Mouse (Mus musculus) liver, adult 2 months (tissue): Measurements from ENCODE around the gene Nfatc2. TPM values are rescaled to one million over a fixed set of nuclear protein-coding genes. Genes with fewer than 3 reads are reported as not detected.

Experiments used
- DNase-seq: peaks from one replicate; pipeline ENCODE4 v3.0.0-alpha.2; 2011; ENCODE audit warnings: low read depth, low spot score; ENCODE audit errors: extremely low read depth
- H3K27ac ChIP-seq: fragments of 200-500 bp; replicated peaks from 2 replicates; pipeline ENCODE4 v1.5.1; 2012; ENCODE audit warnings: low read depth, mild to moderate bottlenecking, control low read depth, inconsistent platforms, low read length; ENCODE audit not compliant: insufficient read depth
- H3K27me3 ChIP-seq: fragments of 200-500 bp; 2 replicates; pipeline ENCODE4 v1.6.1; 2012; ENCODE audit warnings: mild to moderate bottlenecking, moderate library complexity, low read length, inconsistent platforms; ENCODE audit not compliant: control insufficient read depth, insufficient read depth
- H3K36me3 ChIP-seq: fragments of 200-500 bp; 2 replicates; pipeline ENCODE4 v1.6.1; 2012; ENCODE audit warnings: low read length, inconsistent platforms; ENCODE audit not compliant: control insufficient read depth, insufficient read depth
- H3K4me1 ChIP-seq: fragments of 200-500 bp; 2 replicates; pipeline ENCODE4 v1.6.1; 2011; ENCODE audit warnings: low read length; ENCODE audit not compliant: control insufficient read depth, insufficient read depth
- H3K4me3 ChIP-seq: fragments of 200-500 bp; 2 replicates; pipeline ENCODE4 v1.5.1; 2011; ENCODE audit warnings: low read depth, mild to moderate bottlenecking, control low read depth, low read length, moderate library complexity; ENCODE audit not compliant: insufficient read depth
- H3K79me2 ChIP-seq: fragments of 200-500 bp; 2 replicates; pipeline ENCODE4 v1.6.1; 2012; ENCODE audit warnings: inconsistent platforms, mild to moderate bottlenecking, low read length, moderate library complexity; ENCODE audit not compliant: control insufficient read depth, insufficient read depth
- H3K9ac ChIP-seq: fragments of 200-500 bp; 2 replicates; pipeline ENCODE4 v1.6.1; 2012; ENCODE audit warnings: low read depth, mild to moderate bottlenecking, control low read depth, inconsistent platforms, low read length
- CTCF ChIP-seq: fragments of 200-500 bp; IDR thresholded peaks from 2 replicates; pipeline ENCODE4 v1.5.1; 2011; ENCODE audit warnings: low read depth, low read length, control low read depth
- POLR2A ChIP-seq: fragments of 200-500 bp; IDR thresholded peaks from 2 replicates; pipeline ENCODE4 v1.6.1; 2011; ENCODE audit warnings: low read length, control low read depth; ENCODE audit not compliant: insufficient read depth; ENCODE audit errors: extremely low read depth
- WGBS: fragments of 180-500 bp; shearing (Covaris S2); methylation state at CpG from one replicate; pipeline ENCODE4 v1.1.7; 2018; 5-methylcytosine and 5-hydroxymethylcytosine counted together
- polyA plus RNA-seq: library from polyadenylated mRNA; depleted of rRNA; stranded (reverse); fragments of >200 nt; gene quantifications from 2 replicates; pipeline ENCODE4 v1.2.3, GENCODE M21; 2012
- total RNA-seq: library from RNA; depleted of rRNA; stranded (reverse); fragments of >200 nt; gene quantifications from 2 replicates; pipeline ENCODE4 v1.2.3, GENCODE M21; 2014

The Nfatc2 gene
- total and polyA plus RNA-seq, 2 experiments = 0.09 to 0.20 TPM

- no peak overlapping the region for H3K9ac ChIP-seq
- no peaks in the 10 kb centered on the region for H3K4me1 ChIP-seq
- H3K36me3 ChIP-seq = no peaks in the 10 kb centered on the region
- no peaks in the 10 kb centered on the region for H3K27me3 ChIP-seq
- no peak overlapping the region for H3K4me3 ChIP-seq
- 74% methylated on average over 7 of the region's 7 CpGs for WGBS
- DNase-seq = no peak
- TF ChIP-seq POLR2A (no peak), CTCF (no peak)
- no peak overlapping the region for H3K27ac ChIP-seq
- no peaks in the 10 kb centered on the region for H3K79me2 ChIP-seq
Observed at GRCm38 (mm10) chr2:168491791-168492190, 109.7 kb downstream of the Nfatc2 start.

- WGBS = 93% methylated on average over 13 of the region's 13 CpGs
- Histone ChIP-seq H3K27me3 (no peaks in the 10 kb centered on the region), H3K27ac (no peak overlapping the region), H3K4me3 (no peak overlapping the region), H3K9ac (no peak overlapping the region), H3K79me2 (no peaks in the 10 kb centered on the region), H3K36me3 (no peaks in the 10 kb centered on the region), H3K4me1 (no peaks in the 10 kb centered on the region)
- TF ChIP-seq POLR2A (no peak), CTCF (no peak)
- no peak for DNase-seq
Observed at GRCm38 (mm10) chr2:168489953-168490352, 111.5 kb downstream of the Nfatc2 start.

GRCm38 (mm10) chr2:168488158-168488925, 113.1 kb downstream of the Nfatc2 start:
- Histone ChIP-seq H3K4me3 (no peak overlapping the region), H3K79me2 (no peaks in the 10 kb centered on the region), H3K9ac (no peak overlapping the region), H3K36me3 (no peaks in the 10 kb centered on the region), H3K27me3 (no peaks in the 10 kb centered on the region), H3K4me1 (no peaks in the 10 kb centered on the region), H3K27ac (no peak overlapping the region)
- WGBS = 79% methylated on average over 11 of the region's 11 CpGs
- no peak for TF ChIP-seq POLR2A
- no peak for TF ChIP-seq CTCF
- DNase-seq = no peak

GRCm38 (mm10) chr2:168481121-168481520, 120.3 kb downstream of the Nfatc2 start:
- no peak for DNase-seq
- no peaks in the 10 kb centered on the region for H3K36me3 ChIP-seq
- H3K4me1 ChIP-seq = no peaks in the 10 kb centered on the region
- TF ChIP-seq POLR2A = no peak
- no peak for TF ChIP-seq CTCF
- H3K4me3 ChIP-seq = no peak overlapping the region
- no peaks in the 10 kb centered on the region for H3K27me3 ChIP-seq
- H3K79me2 ChIP-seq = no peaks in the 10 kb centered on the region
- no peak overlapping the region for H3K27ac ChIP-seq
- no peak overlapping the region for H3K9ac ChIP-seq
- 85% methylated on average over 14 of the region's 14 CpGs for WGBS

GRCm38 (mm10) chr2:168480692-168481091, 120.8 kb downstream of the Nfatc2 start:
- H3K9ac ChIP-seq = no peak overlapping the region
- TF ChIP-seq POLR2A (no peak), CTCF (no peak)
- no peak for DNase-seq
- no peaks in the 10 kb centered on the region for H3K4me1 ChIP-seq
- no peaks in the 10 kb centered on the region for H3K27me3 ChIP-seq
- 82% methylated on average over 6 of the region's 6 CpGs for WGBS
- H3K36me3 ChIP-seq = no peaks in the 10 kb centered on the region
- no peak overlapping the region for H3K4me3 ChIP-seq
- no peak overlapping the region for H3K27ac ChIP-seq
- H3K79me2 ChIP-seq = no peaks in the 10 kb centered on the region

GRCm38 (mm10) chr2:168479930-168480329, 121.5 kb downstream of the Nfatc2 start:
- no peaks in the 10 kb centered on the region for H3K4me1 ChIP-seq
- 86% methylated on average over 15 of the region's 15 CpGs for WGBS

More at GRCm38 (mm10) chr2:168479930-168480329, 121.5 kb downstream of the Nfatc2 start:
- Histone ChIP-seq H3K79me2 (no peaks in the 10 kb centered on the region), H3K4me3 (no peak overlapping the region), H3K9ac (no peak overlapping the region), H3K36me3 (no peaks in the 10 kb centered on the region), H3K27ac (no peak overlapping the region), H3K27me3 (no peaks in the 10 kb centered on the region)
- no peak for DNase-seq
- TF ChIP-seq POLR2A = no peak
- no peak for TF ChIP-seq CTCF
